Mouse (Mus musculus): ENCODE measurements around the gene Tmem89. TPM values are rescaled to one million over a fixed set of nuclear protein-coding genes. Genes with fewer than 3 reads are reported as not detected.

Tmem89 gene
- total RNA-seq (2021), result not detected
- long read RNA-seq, experiment 1, partial matches to known transcripts, result 0 of 1 reads
- long read RNA-seq, experiment 1, other reads (novel, unspliced or antisense), result 0 of 1 reads
- long read RNA-seq, experiment 2, result 0 reads

DNA sequence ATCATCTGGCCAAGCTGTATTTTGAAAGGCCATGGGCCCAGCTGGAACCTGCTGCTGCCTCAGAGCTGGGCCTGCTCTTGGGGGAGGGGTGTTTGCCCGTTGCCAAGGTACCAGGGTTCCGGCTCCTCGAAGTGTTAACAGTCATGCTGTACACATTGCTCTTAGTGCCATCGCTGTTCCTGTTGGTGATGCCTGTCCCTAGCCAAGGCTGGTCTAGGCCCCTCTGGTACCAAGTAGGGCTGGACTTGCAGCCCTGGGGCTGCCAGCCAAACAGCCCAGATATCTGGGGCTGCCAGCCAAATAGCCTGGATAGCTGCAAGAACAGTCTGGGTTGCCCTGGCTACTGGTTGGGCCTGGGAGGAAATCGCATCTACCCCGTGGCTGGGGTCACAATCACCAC is at the start of gene Tmem89:
Tmem89 (plus strand) TSS at position 129 of the 400 bp plus-strand sequence.
- peak in 1 of 2 experiments; percentile 34 for DNase-seq (ENCODE audit: low spot score in 2 of 2)

DNA sequence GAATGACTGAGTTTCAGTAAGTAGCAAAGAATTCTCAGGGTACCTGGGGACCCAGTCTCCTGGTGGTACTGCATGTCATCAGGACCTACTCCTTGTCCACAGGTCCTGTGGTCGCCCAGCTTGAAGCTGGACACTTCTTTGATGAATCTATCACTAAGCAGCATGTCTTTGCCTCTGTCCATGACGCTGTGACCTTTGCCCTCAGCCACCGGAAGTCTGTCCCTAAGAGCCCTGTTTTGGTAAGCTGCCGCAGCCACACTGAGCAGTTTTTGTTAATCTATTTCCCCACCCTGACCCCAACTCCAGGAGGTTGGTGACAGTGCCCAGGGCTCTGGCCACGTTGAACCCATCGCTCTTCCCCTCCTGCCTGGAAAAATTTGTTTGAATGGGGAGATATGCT is 2.1 kb upstream of the Tmem89 start:
- no peak for DNase-seq (ENCODE audit: low spot score in 2 of 2)

DNA sequence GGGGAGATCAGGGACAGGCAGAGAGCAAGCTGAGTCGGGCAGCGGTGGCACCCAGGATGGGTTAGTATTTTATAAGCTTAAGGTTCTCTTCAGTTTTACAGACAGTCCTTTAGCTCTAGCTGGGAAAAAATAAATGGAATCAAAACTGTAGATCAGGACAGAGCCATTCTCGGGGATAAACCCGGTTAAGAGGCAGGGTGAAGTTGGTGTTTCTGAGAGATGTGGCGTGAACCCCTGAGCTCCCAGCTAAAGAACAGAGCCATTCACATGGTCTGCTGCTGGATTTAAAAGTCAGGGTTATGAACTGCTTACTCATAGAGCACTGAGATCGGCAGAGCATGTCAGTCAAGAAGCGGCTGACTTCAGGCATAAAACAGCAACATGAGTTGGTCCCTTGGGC is 1.3 kb upstream of the Tmem89 start:
- DNase-seq (ENCODE audit: low spot score in 2 of 2), result no peak

DNA sequence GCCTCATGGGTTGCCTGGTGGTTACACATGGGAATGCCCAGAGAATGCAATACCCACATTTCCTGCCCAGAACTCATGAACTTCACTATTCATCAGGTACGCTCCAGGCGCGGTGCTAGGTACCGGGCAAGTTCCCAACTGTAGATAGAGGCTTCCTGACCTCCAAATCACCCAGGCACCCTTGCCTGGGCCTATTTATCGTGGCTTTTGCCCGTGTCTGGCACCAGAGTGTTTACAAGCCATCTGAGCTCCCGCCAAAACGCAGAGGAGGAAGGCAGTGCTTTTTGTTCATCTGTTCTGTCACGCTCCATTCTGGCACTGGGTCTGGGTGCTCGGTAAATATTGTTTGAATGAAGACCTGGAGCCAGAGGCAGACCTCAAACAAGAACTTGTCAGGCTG is 798 bp upstream of the Tmem89 start:
- no peak for DNase-seq (ENCODE audit: low spot score in 2 of 2)

DNA sequence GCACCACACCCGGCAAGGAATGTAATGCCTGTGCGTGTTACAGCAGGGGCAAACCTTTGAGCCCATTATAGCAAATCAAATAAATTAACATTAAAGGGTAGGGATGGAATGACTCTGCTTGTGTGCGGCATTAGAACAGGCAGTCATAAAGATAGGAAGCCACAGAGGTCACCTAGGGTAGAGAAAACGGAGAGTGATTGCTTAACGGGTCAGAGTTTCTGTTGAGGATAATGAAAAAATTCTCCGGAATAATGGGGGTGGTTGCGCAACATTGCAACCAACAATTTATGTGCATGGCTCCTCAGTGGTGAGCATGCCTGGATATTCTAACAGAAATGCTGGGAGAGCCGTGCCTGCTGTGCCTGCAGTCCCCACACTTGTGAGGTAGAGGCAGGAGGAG is 11.5 kb downstream of the Tmem89 start:
- no peak for DNase-seq (ENCODE audit: low spot score in 2 of 2)

DNA sequence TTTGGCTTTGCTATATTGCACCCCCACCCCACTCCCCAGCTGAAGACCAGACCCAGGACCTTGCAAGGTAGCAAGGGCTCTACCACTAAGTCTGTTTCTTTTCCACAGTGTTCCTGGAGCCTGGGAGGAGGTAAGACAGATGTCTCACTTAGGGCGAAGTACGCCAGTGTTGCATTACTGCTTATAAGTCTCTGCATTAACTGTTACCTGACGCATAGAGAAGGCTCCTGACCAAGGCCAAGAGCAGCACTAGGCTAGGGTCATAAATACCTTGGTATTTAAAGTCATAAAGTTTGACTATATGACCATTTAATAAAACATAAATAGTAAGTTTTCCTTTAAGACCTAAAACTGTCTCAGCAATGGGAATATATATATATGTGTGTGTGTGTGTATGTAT is 14.0 kb downstream of the Tmem89 start:
- no peak for DNase-seq (ENCODE audit: low spot score in 2 of 2)

DNA sequence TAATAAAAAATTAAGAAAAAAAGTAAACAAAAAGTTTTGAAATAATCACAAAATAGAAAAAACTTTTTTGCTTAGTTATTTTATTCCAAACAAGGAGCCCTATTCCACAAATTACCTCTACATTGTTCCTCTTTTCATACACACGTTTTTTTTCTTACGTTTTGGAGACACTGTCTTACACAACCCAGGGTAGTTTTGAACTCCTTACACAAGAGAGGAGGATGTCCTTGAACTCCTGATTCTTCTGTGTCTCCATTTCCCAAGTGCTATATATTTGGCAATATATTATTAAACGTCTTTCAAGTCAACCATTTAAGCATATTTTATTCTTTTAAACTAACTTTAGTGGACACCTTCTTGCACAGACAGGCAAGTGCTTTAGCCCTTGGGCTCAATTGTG is 21.6 kb downstream of the Tmem89 start:
- no peak for DNase-seq (ENCODE audit: low spot score in 2 of 2)

DNA sequence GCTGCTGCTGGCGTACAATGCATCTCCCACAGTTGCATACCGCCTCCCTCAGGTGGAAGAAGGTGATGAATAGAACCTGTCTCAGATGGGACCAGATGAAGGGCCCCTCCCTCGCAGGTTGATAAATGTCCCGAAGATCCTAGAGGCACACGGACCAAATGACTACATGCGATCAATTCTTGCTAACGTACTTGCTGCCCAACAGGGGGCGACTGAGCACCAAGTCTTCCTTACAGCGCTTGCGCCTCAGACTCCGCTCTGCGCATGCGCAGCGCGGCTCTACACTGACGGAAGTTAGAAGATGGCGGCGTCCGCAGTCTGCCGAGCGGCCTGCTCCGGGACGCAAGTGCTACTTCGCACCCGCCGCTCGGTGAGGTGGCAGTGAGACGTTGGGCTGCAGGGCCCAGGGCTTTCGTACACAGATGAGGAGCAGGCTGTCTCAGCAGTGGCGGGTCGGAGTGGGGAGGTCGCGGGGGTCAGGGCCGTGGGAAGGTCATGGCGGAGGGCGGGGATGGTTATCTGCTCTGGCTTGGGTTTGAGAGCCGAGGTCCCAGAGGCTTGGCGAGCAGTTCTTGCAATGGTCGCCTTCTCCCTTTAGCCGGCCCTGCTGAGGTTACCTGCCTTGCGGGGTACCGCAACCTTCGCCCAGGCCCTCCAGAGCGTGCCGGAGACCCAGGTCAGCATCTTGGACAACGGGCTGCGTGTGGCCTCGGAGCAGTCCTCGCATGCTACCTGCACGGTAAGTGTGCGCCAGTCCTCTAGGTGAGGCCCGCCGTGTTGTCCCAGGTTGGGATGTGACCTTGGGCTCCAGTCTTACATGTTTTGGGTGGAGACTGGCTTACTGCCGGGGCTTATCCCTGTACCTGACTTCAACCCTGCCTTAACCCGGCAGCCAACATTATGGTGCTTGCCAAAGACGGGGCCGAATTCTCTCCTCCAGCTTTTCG is 22.3 kb downstream of the Tmem89 start, which contains the start of gene Uqcrc1:
Uqcrc1 (plus strand) TSS at position 216 of the 947 bp plus-strand sequence.
- peak; percentile 95 to 96 for DNase-seq (ENCODE audit: low spot score in 2 of 2)

DNA sequence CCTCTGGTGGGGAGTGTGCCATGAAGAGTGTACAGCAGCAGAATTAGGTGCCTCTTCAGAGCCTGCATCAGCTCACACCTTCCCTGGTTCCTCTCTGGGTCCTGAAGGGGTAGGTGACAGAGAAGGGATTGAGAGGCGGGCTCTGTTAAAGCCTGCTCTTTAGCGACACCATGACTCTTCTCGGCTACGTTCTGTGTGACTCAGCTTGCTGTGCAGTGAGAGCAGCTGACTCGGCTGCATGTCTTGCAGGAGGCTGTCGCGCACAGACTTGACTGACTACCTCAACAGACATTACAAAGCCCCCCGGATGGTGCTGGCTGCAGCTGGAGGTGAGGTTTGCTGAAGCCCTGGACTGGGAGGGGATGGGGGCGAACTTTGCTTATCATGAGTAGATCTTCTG is 30.7 kb downstream of the Tmem89 start:
- DNase-seq (ENCODE audit: low spot score in 2 of 2), result peak in 1 of 2 experiments; percentile 22

DNA sequence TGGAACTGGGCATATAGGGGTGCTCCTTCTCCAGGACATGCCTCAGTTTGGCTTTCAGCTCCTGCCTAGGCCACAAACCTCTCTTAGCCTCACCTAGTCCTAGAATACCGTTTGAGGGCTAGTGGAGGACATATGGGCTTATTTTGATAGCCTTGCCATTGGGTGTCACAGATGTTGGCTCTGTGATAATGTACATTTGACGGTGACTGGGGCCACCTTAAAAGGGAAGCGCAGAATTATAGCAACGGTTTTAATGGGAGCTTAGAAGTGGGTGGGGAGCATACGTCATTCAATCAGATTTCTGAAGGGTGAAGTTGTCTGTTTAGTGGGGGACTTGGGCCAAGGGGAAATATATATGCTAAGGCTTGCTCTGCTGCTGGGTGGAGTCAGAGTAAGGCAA is 31.2 kb downstream of the Tmem89 start:
- DNase-seq (ENCODE audit: low spot score in 2 of 2), result no peak

DNA sequence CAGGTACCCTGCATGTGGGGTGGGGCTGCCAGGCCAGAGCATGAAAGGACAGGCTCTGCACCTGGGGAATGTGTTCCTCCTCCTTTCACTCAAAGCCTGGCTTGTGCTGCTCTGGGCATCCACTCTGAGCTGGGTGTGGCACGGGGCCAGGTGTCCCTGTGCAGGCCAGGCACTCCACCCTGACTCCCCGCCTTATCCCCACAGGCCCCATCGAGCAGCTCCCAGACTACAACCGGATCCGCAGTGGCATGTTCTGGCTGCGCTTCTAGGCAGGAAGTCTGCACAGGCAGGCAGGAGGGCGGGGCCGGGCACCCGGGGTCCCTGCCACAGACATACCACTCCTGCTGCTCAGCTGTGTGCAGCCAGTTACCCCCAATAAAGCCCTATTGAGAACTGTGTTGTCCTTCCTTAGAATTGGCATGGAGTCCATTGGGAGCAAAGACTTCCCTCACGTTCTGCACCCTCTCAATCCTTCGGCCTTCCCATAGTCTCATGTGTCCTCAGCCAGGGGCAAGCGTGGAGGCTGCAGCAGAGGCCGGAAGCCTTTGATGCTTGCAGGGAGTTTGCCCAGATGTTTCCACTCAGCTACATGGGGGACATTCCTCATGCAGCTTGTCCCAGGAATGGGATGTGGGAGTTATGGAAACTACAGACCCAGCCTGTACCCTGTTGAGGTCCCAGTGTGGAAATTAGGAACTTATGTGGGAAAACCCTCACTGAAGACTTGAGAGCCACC is 35.0 kb downstream of the Tmem89 start:
- DNase-seq (ENCODE audit: low spot score in 2 of 2), result no peak

DNA sequence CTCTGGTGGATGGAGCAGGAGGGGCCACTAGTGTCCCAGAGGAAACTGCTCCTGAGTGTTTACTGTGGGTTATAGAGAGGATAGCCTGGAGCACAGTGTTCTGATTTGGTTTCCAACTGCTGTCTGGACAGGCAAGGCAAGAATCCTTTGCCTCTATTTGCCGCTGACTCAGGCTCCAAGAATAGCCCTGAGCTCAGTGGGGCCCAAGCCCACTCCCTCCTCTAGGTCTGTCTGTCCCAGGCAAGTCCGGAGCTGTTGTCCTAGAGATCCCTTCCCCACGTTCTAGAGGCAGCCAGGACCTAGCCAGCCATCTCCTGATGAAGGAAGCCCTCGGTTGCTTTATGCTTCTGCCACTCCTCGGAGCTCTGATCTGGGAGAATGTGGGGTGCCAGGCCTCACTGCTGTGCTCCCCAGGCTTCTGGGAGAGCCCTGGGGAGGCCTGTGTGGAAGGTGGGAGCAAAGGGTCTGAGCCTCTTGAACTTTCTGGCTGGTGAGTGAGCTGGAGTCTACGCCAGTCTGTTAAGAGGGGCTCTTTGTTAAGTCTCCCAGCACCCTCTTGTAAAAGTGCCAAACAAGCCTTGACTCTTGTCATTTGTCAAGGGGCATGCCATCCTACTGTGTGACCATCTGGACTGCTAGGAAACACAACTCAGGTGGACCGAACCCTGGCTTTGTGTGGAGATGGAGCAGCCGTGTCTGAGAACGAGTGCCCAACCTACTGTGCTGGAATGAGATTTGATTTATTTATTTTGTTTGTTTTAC is 35.7 kb downstream of the Tmem89 start:
- DNase-seq (ENCODE audit: low spot score in 2 of 2), result no peak

DNA sequence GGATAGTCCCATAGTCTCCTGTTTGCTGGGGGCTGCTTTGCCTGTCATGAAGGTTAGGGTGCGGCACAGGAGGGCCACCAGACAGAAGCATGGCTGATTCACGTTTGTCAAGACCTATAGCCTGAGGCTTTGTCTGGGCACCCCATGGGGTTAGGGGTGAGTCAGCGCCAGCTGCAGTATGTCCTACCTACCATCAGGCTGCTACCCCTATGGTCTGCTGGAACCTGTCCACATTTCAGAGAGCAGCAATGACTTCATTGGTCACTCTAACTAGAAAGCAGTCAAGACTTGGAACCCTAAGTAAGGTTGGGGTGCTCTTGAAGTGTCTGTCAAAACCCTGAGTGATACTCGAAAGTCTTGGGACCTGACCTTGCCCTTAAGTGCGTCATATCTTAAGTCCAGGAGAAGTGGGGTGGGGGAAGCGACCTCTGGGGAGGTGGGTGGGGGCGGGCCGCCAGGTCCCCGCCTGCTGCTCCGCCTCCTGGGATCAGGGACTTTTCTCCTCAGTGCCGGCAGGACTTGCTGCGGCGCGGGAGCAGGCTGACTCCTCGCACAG is 38.7 kb downstream of the Tmem89 start, which contains the start of gene Col7a1:
Col7a1 (plus strand) TSS at position 506 of the 556 bp plus-strand sequence.
- DNase-seq (ENCODE audit: low spot score in 2 of 2), result no peak

DNA sequence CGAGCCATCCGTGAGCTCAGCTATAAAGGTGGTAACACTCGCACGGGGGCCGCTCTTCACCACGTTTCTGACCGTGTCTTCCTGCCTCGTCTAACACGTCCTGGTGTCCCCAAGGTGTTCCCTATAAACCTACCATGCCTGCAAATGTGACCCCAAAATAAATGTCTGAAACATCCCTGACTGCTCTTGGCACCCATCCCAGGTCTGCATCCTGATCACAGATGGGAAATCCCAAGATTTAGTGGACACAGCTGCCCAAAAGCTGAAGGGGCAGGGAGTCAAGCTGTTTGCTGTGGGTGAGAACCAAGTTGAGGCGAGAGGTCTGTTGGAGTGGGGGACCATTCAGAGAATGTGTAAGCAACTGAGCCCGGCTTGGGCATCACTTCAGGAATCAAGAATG is 40.8 kb downstream of the Tmem89 start:
- no peak for DNase-seq (ENCODE audit: low spot score in 2 of 2)

DNA sequence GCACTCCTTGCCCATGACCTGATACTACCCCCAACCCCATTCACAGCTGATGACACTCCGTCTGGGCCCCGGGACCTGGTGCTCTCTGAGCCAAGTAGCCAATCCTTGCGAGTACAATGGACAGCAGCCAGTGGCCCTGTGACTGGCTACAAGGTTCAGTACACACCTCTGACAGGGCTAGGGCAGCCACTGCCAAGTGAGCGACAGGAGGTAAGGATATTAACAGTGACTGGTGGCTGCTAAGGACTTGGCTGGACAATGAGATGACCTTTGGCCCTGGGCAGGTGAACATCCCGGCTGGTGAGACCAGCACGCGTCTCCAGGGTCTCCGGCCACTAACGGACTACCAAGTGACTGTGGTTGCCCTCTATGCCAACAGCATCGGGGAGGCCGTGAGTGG is 41.4 kb downstream of the Tmem89 start:
- DNase-seq (ENCODE audit: low spot score in 2 of 2), result no peak

DNA sequence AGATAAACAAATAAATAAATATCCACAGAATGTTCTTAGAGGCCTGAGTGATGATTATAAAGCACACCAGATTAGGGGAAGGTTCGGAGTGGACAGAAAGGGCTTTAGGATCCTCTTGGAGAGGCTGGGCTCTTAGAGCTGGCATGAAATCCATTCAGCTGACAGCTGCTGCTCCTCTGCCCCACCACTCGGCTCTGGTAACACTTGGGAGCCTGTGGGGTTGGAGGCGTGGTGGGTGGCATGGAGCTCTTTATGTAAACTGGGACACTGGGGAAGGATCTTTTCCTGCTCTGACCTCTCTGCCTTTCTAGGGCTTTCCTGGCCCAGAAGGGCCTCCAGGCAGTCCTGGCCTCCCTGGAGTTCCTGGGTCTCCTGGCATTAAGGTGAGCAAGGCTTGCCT is 49.2 kb downstream of the Tmem89 start:
- no peak for DNase-seq (ENCODE audit: low spot score in 2 of 2)

DNA sequence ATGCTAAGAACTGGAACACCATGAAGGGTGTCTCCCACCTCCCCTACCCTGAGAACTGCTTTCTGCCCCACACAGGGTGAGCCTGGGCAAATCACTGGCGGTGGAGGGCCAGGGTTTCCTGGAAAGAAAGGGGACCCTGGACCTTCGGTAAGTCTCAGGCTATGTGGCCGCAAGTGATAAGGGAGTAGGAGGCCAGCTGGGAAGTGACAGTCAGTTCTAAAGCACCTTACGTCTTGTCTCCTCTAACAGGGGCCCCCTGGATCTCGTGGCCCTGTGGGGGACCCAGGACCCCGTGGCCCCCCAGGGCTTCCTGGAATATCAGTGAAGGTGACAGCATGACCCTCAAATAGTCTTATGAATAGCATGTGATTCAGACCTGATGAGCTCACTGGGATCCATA is 49.9 kb downstream of the Tmem89 start:
- no peak for DNase-seq (ENCODE audit: low spot score in 2 of 2)
